Mouse (Mus musculus): Measurements from ENCODE around the gene Zfp777. TPM values are rescaled to one million over a fixed set of nuclear protein-coding genes. Genes with fewer than 3 reads are reported as not detected.

The Zfp777 gene
- total RNA-seq (2023): 1 to 10 TPM; 7.4 to 8.6 TPM

DNA sequence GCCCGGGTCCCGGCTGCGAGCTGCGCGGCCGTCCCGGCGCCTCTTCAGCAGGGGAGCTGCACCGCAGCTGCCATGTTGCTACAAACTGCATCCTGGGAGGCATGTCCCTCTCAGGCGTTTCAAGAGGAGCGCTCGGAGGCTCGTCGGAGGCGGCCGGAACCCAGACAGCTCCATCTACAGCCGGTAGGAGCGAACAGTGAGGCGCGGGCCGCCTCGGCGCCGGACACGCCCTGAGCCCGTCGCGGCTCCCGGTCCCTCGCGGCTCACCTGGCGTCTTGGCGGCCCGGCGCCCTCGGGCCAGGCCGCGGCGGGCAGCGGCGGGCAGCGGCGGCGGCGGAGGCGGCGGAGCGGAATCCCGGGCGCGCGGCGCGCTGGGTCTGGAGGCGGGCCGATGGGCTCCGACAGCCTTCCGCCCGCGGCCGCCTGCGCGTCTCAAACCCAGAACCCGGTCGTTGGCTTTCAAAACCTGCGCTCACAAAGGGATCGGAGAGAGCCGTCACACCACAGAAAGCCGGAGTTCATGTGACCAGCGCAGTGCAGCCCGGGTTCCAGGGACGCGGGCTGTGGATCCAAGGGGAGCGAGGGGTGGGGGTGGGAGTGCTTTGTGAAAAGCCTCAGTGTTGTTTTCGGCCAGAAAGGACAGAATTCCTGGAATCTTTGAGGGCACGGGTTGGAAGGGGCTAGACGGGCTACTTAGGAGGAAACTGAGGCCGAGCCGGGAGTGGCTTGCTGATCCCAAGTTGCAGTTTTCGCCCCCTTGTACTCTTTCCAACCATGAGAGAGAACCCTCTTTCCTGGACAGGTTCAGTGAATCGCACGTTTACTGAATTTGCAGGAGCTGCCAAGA lies at the start of gene Zfp777:
Zfp777 (minus strand) TSS at position 486 of the 847 bp plus-strand sequence.

GRCm38 (mm10) chr6:48086471-48086878 lies 37.8 kb upstream of the Zfp777 start, which contains the start of gene Zfp746:
TSS of gene Zfp746 (minus strand) at chr6:48086593.

Other genes with a start within 250 kb of the Zfp777 start
- gene Pdia4, start 235.5 kb downstream of the Zfp777 start, total RNA-seq (2023): 10 to 100 TPM; 44.9 to 46.9 TPM
- under 1 TPM; 0.11 to 0.35 TPM for gene Zfp786, start 218.0 kb downstream of the Zfp777 start, total RNA-seq (2023)
- gene Zfp398, start 213.2 kb downstream of the Zfp777 start, total RNA-seq (2023): 1 to 10 TPM; 9.1 to 9.7 TPM
- gene Zfp282, start 171.7 kb downstream of the Zfp777 start, total RNA-seq (2023): 10 to 100 TPM in 1 of 2 experiments, 1 to 10 TPM in 1; 7.8 to 10.3 TPM
- 10 to 100 TPM; 20.6 to 23.3 TPM for gene Zfp212, start 128.4 kb downstream of the Zfp777 start, total RNA-seq (2023)
- 1 to 10 TPM; 3.1 to 4.8 TPM for gene Zfp956, start 95.5 kb downstream of the Zfp777 start, total RNA-seq (2023)
- 10 to 100 TPM; 33.0 to 33.6 TPM for gene Zfp746, start 37.7 kb upstream of the Zfp777 start, total RNA-seq (2023)

Measured in neutrophil, adult 59 days (primary cell).